Mouse (Mus musculus) liver, embryonic 12.5 days (tissue): ENCODE results near the gene Tbx3. TPM values are rescaled to one million over a fixed set of nuclear protein-coding genes. Genes with fewer than 3 reads are reported as not detected.

ENCODE experiments used
- ATAC-seq: fragments of 200-750 bp; cut with Nextera tagmentation; 2 replicates; pipeline ENCODE4 v1.8.0; 2017; ENCODE audit warnings: moderate number of reproducible peaks, mild to moderate bottlenecking, moderate library complexity
- H3K27ac ChIP-seq: fragments of 300-500 bp; sonication (generic); 2 replicates; pipeline ENCODE4 v1.5.1; 2016; ENCODE audit warnings: mild to moderate bottlenecking
- H3K27me3 ChIP-seq: fragments of 300-500 bp; sonication (generic); replicated peaks from 2 replicates; pipeline ENCODE4 v1.6.1; 2016; ENCODE audit warnings: mild to moderate bottlenecking, moderate library complexity
- H3K36me3 ChIP-seq: fragments of 300-500 bp; sonication (generic); 2 replicates; pipeline ENCODE4 v1.6.1; 2016; ENCODE audit warnings: mild to moderate bottlenecking, moderate library complexity
- H3K4me1 ChIP-seq: fragments of 300-500 bp; sonication (generic); 2 replicates; pipeline ENCODE4 v1.6.1; 2016
- H3K4me2 ChIP-seq: fragments of 300-500 bp; sonication (generic); 2 replicates; pipeline ENCODE4 v1.6.1; 2016; ENCODE audit warnings: mild to moderate bottlenecking, moderate library complexity
- H3K4me3 ChIP-seq: fragments of 300-500 bp; sonication (generic); 2 replicates; pipeline ENCODE4 v1.5.1; 2016; ENCODE audit warnings: mild to moderate bottlenecking, moderate library complexity
- H3K9ac ChIP-seq: fragments of 300-500 bp; sonication (generic); 2 replicates; pipeline ENCODE4 v1.6.1; 2016; ENCODE audit warnings: mild to moderate bottlenecking, moderate library complexity
- H3K9me3 ChIP-seq: fragments of 300-500 bp; sonication (generic); replicated peaks from 2 replicates; pipeline ENCODE4 v1.6.1; 2016; ENCODE audit warnings: mild to moderate bottlenecking, moderate library complexity
- WGBS: fragments of 180-500 bp; shearing (Covaris S2); methylation state at CpG from one replicate; pipeline ENCODE4 v1.1.7; 2016; ENCODE audit not compliant: insufficient replicate concordance; 5-methylcytosine and 5-hydroxymethylcytosine counted together
- polyA plus RNA-seq: library from polyadenylated mRNA; unstranded; fragments of >200 nt; fragmentation: Nextera tagmentation; extraction: Ambion mirVana; gene quantifications from 2 replicates; pipeline ENCODE4 v1.2.1, GENCODE M21; 2016

The Tbx3 gene
- polyA plus RNA-seq, 1 experiment from 2014 or later: 10.7 TPM

- Histone ChIP-seq H3K27ac (no peak overlapping the region), H3K9me3 (no peaks in the 10 kb centered on the region), H3K4me3 (no peak overlapping the region), H3K27me3 (no peaks in the 10 kb centered on the region), H3K9ac (no peak overlapping the region), H3K4me2 (no peak overlapping the region), H3K4me1 (no peaks in the 10 kb centered on the region), H3K36me3 (no peaks in the 10 kb centered on the region)
- 28% methylated on average over 11 of the region's 11 CpGs for WGBS
- no peak for ATAC-seq
Observed at GRCm38 (mm10) chr5:119720471-119721265, 50.2 kb downstream of the Tbx3 start.

- Histone ChIP-seq H3K4me1 (no peaks in the 10 kb centered on the region), H3K4me2 (no peak overlapping the region), H3K4me3 (no peak overlapping the region), H3K27me3 (no peaks in the 10 kb centered on the region), H3K9ac (no peak overlapping the region), H3K27ac (no peak overlapping the region), H3K36me3 (no peaks in the 10 kb centered on the region), H3K9me3 (no peaks in the 10 kb centered on the region)
- ATAC-seq: no peak
- WGBS: 17% methylated on average over 7 of the region's 7 CpGs
Observed at GRCm38 (mm10) chr5:119732978-119733377, 62.5 kb downstream of the Tbx3 start.

Other genes with a start within 250 kb of the Tbx3 start
- 0.27 and 0.83 TPM in 2 replicates for gene Tbx5, start 162.0 kb downstream of the Tbx3 start, polyA plus RNA-seq